Mouse (Mus musculus): ENCODE results near the gene AI467606.

DNA sequence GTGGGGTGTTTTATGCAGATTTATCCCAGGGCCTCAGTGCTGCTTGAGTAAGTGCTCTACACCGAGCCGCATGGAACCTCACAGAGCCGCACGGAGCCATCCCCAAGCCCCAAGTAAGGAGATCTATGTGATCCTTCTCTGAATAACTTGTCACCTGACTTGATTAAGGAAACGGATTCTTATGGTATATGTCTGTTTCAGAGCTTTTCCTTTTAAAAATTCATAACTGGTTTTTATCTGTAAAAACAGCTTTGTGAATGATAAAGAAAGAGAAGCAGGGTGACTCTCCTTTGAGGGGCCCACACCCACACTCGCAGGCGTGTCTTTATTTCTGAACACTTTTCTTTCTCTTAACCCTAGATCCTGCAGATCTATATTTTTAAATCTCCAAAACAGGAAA, 47.9 kb downstream of the AI467606 start:
- TF ChIP-seq CTCF (IDR thresholded peaks at IDR 0.05; ENCODE audit: low read depth, low read length) (no peak), POLR2A (IDR thresholded peaks at IDR 0.05; ENCODE audit: borderline replicate concordance, low read depth, low read length) (no peak)
